Mouse (Mus musculus) forebrain, embryonic 14.5 days (tissue): ENCODE measurements around the gene Olfr1137. TPM values are rescaled to one million over a fixed set of nuclear protein-coding genes. Genes with fewer than 3 reads are reported as not detected.

ENCODE experiments used
- ATAC-seq: fragments of 200-750 bp; cut with Nextera tagmentation; 2 replicates; pipeline ENCODE4 v1.8.0; 2017; ENCODE audit warnings: mild to moderate bottlenecking, moderate library complexity
- DNase-seq: peaks from one replicate; pipeline ENCODE4 v3.0.0-alpha.2; 2015; ENCODE audit warnings: low spot score
- H3K27ac ChIP-seq: fragments of 300-500 bp; sonication (generic); 2 replicates; pipeline ENCODE4 v1.5.1; 2014; ENCODE audit warnings: low read depth, mild to moderate bottlenecking, control low read depth, low read length, moderate library complexity
- H3K27me3 ChIP-seq: fragments of 300-500 bp; sonication (generic); replicated peaks from 2 replicates; pipeline ENCODE4 v1.6.1; 2014; ENCODE audit warnings: low read length, control low read depth, mixed read lengths; ENCODE audit not compliant: control insufficient read depth, insufficient read depth
- H3K36me3 ChIP-seq: fragments of 300-500 bp; sonication (generic); 2 replicates; pipeline ENCODE4 v1.6.1; 2014; ENCODE audit warnings: low read length, control low read depth; ENCODE audit not compliant: control insufficient read depth, insufficient read depth
- H3K4me1 ChIP-seq: fragments of 300-500 bp; sonication (generic); 2 replicates; pipeline ENCODE4 v1.6.1; 2014; ENCODE audit warnings: antibody characterized with exemption, low read length, control low read depth; ENCODE audit not compliant: control insufficient read depth, insufficient read depth
- H3K4me2 ChIP-seq: fragments of 300-500 bp; sonication (generic); 2 replicates; pipeline ENCODE4 v1.6.1; 2014; ENCODE audit warnings: mild to moderate bottlenecking, control low read depth, low read length
- H3K4me3 ChIP-seq: fragments of 300-500 bp; sonication (generic); 2 replicates; pipeline ENCODE4 v1.5.1; 2014; ENCODE audit warnings: low read depth, low read length, control low read depth
- H3K9ac ChIP-seq: fragments of 300-500 bp; sonication (generic); 2 replicates; pipeline ENCODE4 v1.6.1; 2014; ENCODE audit warnings: mild to moderate bottlenecking, low read length, control low read depth, moderate library complexity
- H3K9me3 ChIP-seq: fragments of 300-500 bp; sonication (generic); replicated peaks from 2 replicates; pipeline ENCODE4 v1.6.1; 2016; ENCODE audit warnings: low read length, control low read depth, mixed read lengths; ENCODE audit not compliant: control insufficient read depth
- WGBS: fragments of 180-500 bp; shearing (Covaris S2); extraction: QIAGEN DNeasy Blood & Tissue Kit; methylation state at CpG from one replicate; pipeline ENCODE4 v1.1.7; 2014; 5-methylcytosine and 5-hydroxymethylcytosine counted together
- polyA plus RNA-seq: library from polyadenylated mRNA; unstranded; fragments of >200 nt; fragmentation: Nextera tagmentation; extraction: Ambion mirVana; gene quantifications from 2 replicates; pipeline ENCODE4 v1.2.1, GENCODE M21; 2014

Gene Olfr1137
- not detected in 2 replicates for polyA plus RNA-seq

GRCm38 (mm10) chr2:87713079-87713478 is at the start of gene Olfr1137:
Gene Olfr1137 (minus strand): TSS chr2:87713179.
- Histone ChIP-seq H3K27ac (no peak within 1 kb of the TSS), H3K9me3 (no peaks in the 10 kb centered on the region), H3K4me2 (no peak within 1 kb of the TSS), H3K36me3 (no peaks in the 10 kb centered on the region), H3K4me1 (no peaks in the 10 kb centered on the region), H3K4me3 (no peak within 1 kb of the TSS), H3K9ac (no peak within 1 kb of the TSS), H3K27me3 (no peaks in the 10 kb centered on the region)
- DNase-seq (no peak), ATAC-seq (no peak)

DNA sequence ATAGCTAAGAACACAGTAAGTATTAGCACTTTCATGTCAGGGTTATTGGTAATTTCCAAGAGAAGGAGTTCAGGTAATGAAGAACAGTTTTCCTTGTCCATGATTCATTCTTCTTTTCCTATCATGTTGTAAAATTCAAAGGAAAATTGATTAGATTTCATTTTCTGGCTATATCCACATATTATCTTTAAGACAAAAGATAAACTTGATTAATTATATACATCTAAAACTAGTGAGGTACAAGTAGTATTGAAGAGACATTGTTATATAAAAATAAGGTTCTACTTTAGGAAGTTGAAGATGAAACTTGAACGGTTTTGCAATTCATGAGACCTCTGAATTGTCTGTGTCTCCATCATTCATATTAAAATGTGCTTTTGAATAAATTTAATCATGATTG is 40.9 kb upstream of the Olfr1137 start, which contains the start of gene Olfr1141:
Gene Olfr1141 (minus strand): TSS at position 101 of the 400 bp plus-strand sequence.
- no peaks in the 10 kb centered on the region for H3K36me3 ChIP-seq
- no peak within 1 kb of the TSS for H3K9ac ChIP-seq
- DNase-seq (no peak), ATAC-seq (no peak)
- WGBS = 79% methylated on average over 1 of the region's 1 CpGs
- H3K27me3 ChIP-seq = no peaks in the 10 kb centered on the region
- H3K27ac ChIP-seq = no peak within 1 kb of the TSS
- H3K4me2 ChIP-seq = no peak within 1 kb of the TSS
- H3K4me3 ChIP-seq = no peak within 1 kb of the TSS
- no peaks in the 10 kb centered on the region for H3K4me1 ChIP-seq
- no peaks in the 10 kb centered on the region for H3K9me3 ChIP-seq

- Histone ChIP-seq H3K9ac (no peak within 1 kb of the TSS), H3K36me3 (no peaks in the 10 kb centered on the region), H3K27ac (no peak within 1 kb of the TSS), H3K27me3 (no peaks in the 10 kb centered on the region), H3K9me3 (no peaks in the 10 kb centered on the region), H3K4me3 (no peak within 1 kb of the TSS), H3K4me1 (no peaks in the 10 kb centered on the region), H3K4me2 (no peak within 1 kb of the TSS)
- ATAC-seq = no peak
- WGBS = 77% methylated on average over 3 of the region's 3 CpGs
- DNase-seq = no peak
Observed at GRCm38 (mm10) chr2:87743452-87743851, 30.5 kb upstream of the Olfr1137 start, which contains the start of gene Olfr1140. Gene Olfr1140 (plus strand): TSS chr2:87743752.

- no peak within 1 kb of the TSS for H3K4me2 ChIP-seq
- ATAC-seq (no peak), DNase-seq (no peak)
- H3K4me3 ChIP-seq = no peak within 1 kb of the TSS
- H3K27me3 ChIP-seq = no peaks in the 10 kb centered on the region
- H3K9ac ChIP-seq = no peak within 1 kb of the TSS
- no peaks in the 10 kb centered on the region for H3K36me3 ChIP-seq
- no peaks in the 10 kb centered on the region for H3K9me3 ChIP-seq
- H3K27ac ChIP-seq = no peak within 1 kb of the TSS
- H3K4me1 ChIP-seq = no peaks in the 10 kb centered on the region
- 82% methylated on average over 1 of the region's 1 CpGs for WGBS
Observed at GRCm38 (mm10) chr2:87739878-87740277, 26.9 kb upstream of the Olfr1137 start, which contains the start of gene Olfr1138. Gene Olfr1138 (minus strand): TSS chr2:87739978.

GRCm38 (mm10) chr2:87693847-87694246 is 19.1 kb downstream of the Olfr1137 start, which contains the start of gene Olfr1136:
Gene Olfr1136 (minus strand): TSS chr2:87693947.
- no peaks in the 10 kb centered on the region for H3K4me1 ChIP-seq
- H3K4me2 ChIP-seq = no peak within 1 kb of the TSS
- H3K27ac ChIP-seq = no peak within 1 kb of the TSS
- no peak within 1 kb of the TSS for H3K4me3 ChIP-seq
- H3K36me3 ChIP-seq = no peaks in the 10 kb centered on the region
- DNase-seq (no peak), ATAC-seq (no peak)
- no peaks in the 10 kb centered on the region for H3K9me3 ChIP-seq
- no peak within 1 kb of the TSS for H3K9ac ChIP-seq
- H3K27me3 ChIP-seq = no peaks in the 10 kb centered on the region

DNA sequence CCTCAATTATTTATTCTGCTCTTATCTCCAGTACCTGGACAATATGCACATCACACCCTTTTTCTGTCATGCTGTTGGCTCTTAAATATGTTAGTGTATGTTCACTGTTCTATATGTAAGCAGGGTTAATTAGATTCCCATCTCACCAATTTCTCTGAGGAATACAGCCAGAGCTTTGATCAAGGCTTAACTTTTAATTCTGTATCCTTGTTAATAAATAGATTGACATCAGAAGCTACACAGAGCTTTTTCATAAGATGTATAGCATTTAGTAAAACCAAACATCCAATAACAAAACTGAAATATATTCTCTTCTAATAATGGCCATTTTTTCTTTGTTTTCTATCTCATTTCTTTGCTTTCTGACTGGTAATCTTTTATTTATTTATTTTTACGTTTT is 39.4 kb downstream of the Olfr1137 start, which contains the start of gene Olfr1135:
Gene Olfr1135 (minus strand): TSS at position 101 of the 400 bp plus-strand sequence.
- no peak for ATAC-seq

More for the DNA sequence above, 39.4 kb downstream of the Olfr1137 start, which contains the start of gene Olfr1135:
- DNase-seq = no peak
- Histone ChIP-seq H3K27ac (no peak within 1 kb of the TSS), H3K4me2 (no peak within 1 kb of the TSS), H3K4me1 (no peaks in the 10 kb centered on the region), H3K27me3 (no peaks in the 10 kb centered on the region), H3K4me3 (no peak within 1 kb of the TSS), H3K9ac (no peak within 1 kb of the TSS), H3K36me3 (no peaks in the 10 kb centered on the region), H3K9me3 (no peaks in the 10 kb centered on the region)
- 13% methylated on average over 1 of the region's 1 CpGs for WGBS

Other genes with a start within 250 kb of the Olfr1137 start
- gene Pramel7, start 216.1 kb downstream of the Olfr1137 start, polyA plus RNA-seq = not detected in 2 replicates
- gene Pramel6, start 206.6 kb downstream of the Olfr1137 start, polyA plus RNA-seq = not detected in 2 replicates
- not detected in 2 replicates for gene Olfr153, start 181.4 kb downstream of the Olfr1137 start, polyA plus RNA-seq
- gene Olfr1128, start 167.6 kb downstream of the Olfr1137 start, polyA plus RNA-seq = not detected in 2 replicates
- not detected in 2 replicates for gene Olfr1129, start 139.3 kb downstream of the Olfr1137 start, polyA plus RNA-seq
- not detected in 2 replicates for gene Olfr1130, start 107.0 kb downstream of the Olfr1137 start, polyA plus RNA-seq
- gene Olfr1131, start 86.1 kb downstream of the Olfr1137 start, polyA plus RNA-seq = not detected in 2 replicates
- not detected in 2 replicates for gene Olfr1132, start 75.6 kb downstream of the Olfr1137 start, polyA plus RNA-seq
- gene Olfr1133, start 65.8 kb downstream of the Olfr1137 start, polyA plus RNA-seq = not detected in 2 replicates
- not detected in 2 replicates for gene Olfr1134, start 54.7 kb downstream of the Olfr1137 start, polyA plus RNA-seq
- gene Olfr1135, start 39.5 kb downstream of the Olfr1137 start, polyA plus RNA-seq = not detected in 2 replicates
- gene Olfr1136, start 19.2 kb downstream of the Olfr1137 start, polyA plus RNA-seq = not detected in 2 replicates
- gene Olfr1138, start 26.8 kb upstream of the Olfr1137 start, polyA plus RNA-seq = not detected in 2 replicates
- not detected in 2 replicates for gene Olfr1140, start 30.6 kb upstream of the Olfr1137 start, polyA plus RNA-seq
- not detected in 2 replicates for gene Olfr1141, start 40.8 kb upstream of the Olfr1137 start, polyA plus RNA-seq
- gene Olfr152, start 66.3 kb upstream of the Olfr1137 start, polyA plus RNA-seq = not detected in 2 replicates
- gene Olfr1143, start 87.4 kb upstream of the Olfr1137 start, polyA plus RNA-seq = not detected in 2 replicates
- not detected in 2 replicates for gene Olfr1145, start 96.6 kb upstream of the Olfr1137 start, polyA plus RNA-seq
- not detected in 2 replicates for gene Olfr1148, start 117.4 kb upstream of the Olfr1137 start, polyA plus RNA-seq
- gene Olfr1150-ps1, start 130.8 kb upstream of the Olfr1137 start, polyA plus RNA-seq = not detected in 2 replicates
- gene Olfr1151, start 142.7 kb upstream of the Olfr1137 start, polyA plus RNA-seq = not detected in 2 replicates
- not detected in 2 replicates for gene Olfr1152, start 153.3 kb upstream of the Olfr1137 start, polyA plus RNA-seq
- gene Olfr1153, start 181.8 kb upstream of the Olfr1137 start, polyA plus RNA-seq = not detected in 2 replicates
- not detected in 2 replicates for gene Olfr1154, start 192.0 kb upstream of the Olfr1137 start, polyA plus RNA-seq
- not detected in 2 replicates for gene Olfr1155, start 232.0 kb upstream of the Olfr1137 start, polyA plus RNA-seq
- gene Olfr1156, start 239.9 kb upstream of the Olfr1137 start, polyA plus RNA-seq = not detected in 2 replicates